In the genomic region with DNA sequence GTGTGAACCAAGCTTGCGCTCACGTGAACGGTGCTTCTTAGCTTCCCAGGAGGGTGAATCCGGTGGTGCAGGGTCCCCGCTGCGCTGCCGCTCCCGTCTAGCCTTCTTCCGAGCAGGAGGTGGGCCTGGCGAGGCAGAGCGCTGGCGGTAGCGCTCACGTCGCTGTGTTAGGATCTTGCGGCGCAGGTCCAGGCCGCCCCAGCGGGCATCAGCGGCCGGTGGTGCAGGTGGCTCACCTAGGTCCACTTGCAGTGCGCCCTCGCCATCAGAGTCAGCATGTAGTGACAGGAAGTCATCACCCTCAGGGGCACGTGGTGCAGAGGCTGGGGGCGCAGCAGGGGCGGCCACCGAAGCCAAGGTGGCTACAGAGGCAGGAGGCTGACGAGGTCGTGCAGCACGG, we compare ENCODE assay signal across 15 mouse cellular contexts.
"Had no signal": no experiment of that assay in that cellular context is flagged by ENCODE, and none has a peak within 500 bp of the region (broad histone marks: within the 10 kb centered on the region; RNA-seq: fewer than 3 reads in every experiment).

No protein-coding gene starts in this region.

- H3K9me3 ChIP-seq: liver, embryonic 15.5 days; midbrain, embryonic 12.5 days; stomach, embryonic 15.5 days had no signal

- H3K27me3 ChIP-seq: liver, embryonic 15.5 days; midbrain, embryonic 12.5 days; stomach, embryonic 15.5 days had no signal

- H3K27ac ChIP-seq: layer of hippocampus, adult 2 months; liver, embryonic 15.5 days; midbrain, embryonic 12.5 days; stomach, embryonic 15.5 days had no signal

- H3K4me2 ChIP-seq: liver, embryonic 11.5 days; liver, embryonic 15.5 days; lung, embryonic 14.5 days; midbrain, embryonic 12.5 days; stomach, embryonic 15.5 days had no signal

- H3K4me3 ChIP-seq: layer of hippocampus, adult 2 months; liver, embryonic 15.5 days; midbrain, embryonic 12.5 days; stomach, embryonic 15.5 days had no signal

- H3K9ac ChIP-seq: liver, embryonic 15.5 days; lung, embryonic 14.5 days; midbrain, embryonic 12.5 days; stomach, embryonic 15.5 days had no signal

- ATAC-seq: midbrain, embryonic 16.5 days had no signal

- DNase-seq: kidney, postnatal 10 days; kidney, postnatal 4 days; left cerebral cortex, postnatal 4 days; lung, embryonic 14.5 days; lung, postnatal 10 days; lung, postnatal 4 days; right cerebral cortex, postnatal 14 days; thymus, adult 2 months; thymus, postnatal 25 days had no signal

- H3K4me1 ChIP-seq: midbrain, embryonic 12.5 days; stomach, embryonic 15.5 days had no signal
